Mouse (Mus musculus) heart, adult 2 months (tissue): ENCODE measurements around the gene Trappc3. TPM values are rescaled to one million over a fixed set of nuclear protein-coding genes. Genes with fewer than 3 reads are reported as not detected.

Experiments
- DNase-seq, 2 experiments: peaks; one replicate each; pipeline ENCODE4 v3.0.0; 2021
- H3K27ac ChIP-seq: fragments of 200-600 bp; 2 replicates; pipeline ENCODE4 v1.8.1; 2022
- H3K27me3 ChIP-seq: fragments of 200-500 bp; 2 replicates; pipeline ENCODE4 v1.6.1; 2012; ENCODE audit warnings: mild to moderate bottlenecking, low read length, inconsistent platforms, mixed read lengths; ENCODE audit not compliant: control insufficient read depth, insufficient read depth
- H3K36me3 ChIP-seq: fragments of 200-500 bp; 2 replicates; pipeline ENCODE4 v1.6.1; 2012; ENCODE audit warnings: low read length, inconsistent platforms; ENCODE audit not compliant: control insufficient read depth, insufficient read depth
- H3K4me1 ChIP-seq: fragments of 200-500 bp; 2 replicates; pipeline ENCODE4 v1.6.1; 2011; ENCODE audit warnings: low read length; ENCODE audit not compliant: control insufficient read depth, insufficient read depth
- H3K4me3 ChIP-seq: fragments of 200-600 bp; 2 replicates; pipeline ENCODE4 v1.8.1; 2022
- H3K79me2 ChIP-seq: fragments of 200-500 bp; replicated peaks from 2 replicates; pipeline ENCODE4 v1.6.1; 2012; ENCODE audit warnings: mild to moderate bottlenecking, inconsistent platforms, low read length, moderate library complexity, mixed read lengths; ENCODE audit not compliant: control insufficient read depth, insufficient read depth
- H3K9ac ChIP-seq: fragments of 200-500 bp; 2 replicates; pipeline ENCODE4 v1.6.1; 2012; ENCODE audit warnings: low read depth, mild to moderate bottlenecking, control low read depth, inconsistent platforms, low read length, mixed read lengths
- CTCF ChIP-seq: fragments of 200-600 bp; IDR thresholded peaks from 2 replicates; pipeline ENCODE4 v1.8.1; 2022; ENCODE audit warnings: antibody characterized with exemption, mild to moderate bottlenecking, moderate library complexity
- EP300 ChIP-seq: fragments of 200-500 bp; IDR thresholded peaks from 2 replicates; pipeline ENCODE4 v1.6.1; 2011; ENCODE audit warnings: low read depth, low read length, control low read depth; ENCODE audit not compliant: insufficient read depth
- POLR2A ChIP-seq: fragments of 200-500 bp; IDR thresholded peaks from 2 replicates; pipeline ENCODE4 v1.6.1; 2011; ENCODE audit warnings: mild to moderate bottlenecking, low read depth, low read length, control low read depth; ENCODE audit not compliant: insufficient read depth
- WGBS: fragments of 180-500 bp; shearing (Covaris S2); methylation state at CpG from one replicate; pipeline ENCODE4 v1.1.7; 2018; 5-methylcytosine and 5-hydroxymethylcytosine counted together
- intact Hi-C: fragments of 180-260 bp; cut with DNase I; formaldehyde crosslinking; loops from one replicate; pipeline ENCODE4 v1.15.1; 2025
- polyA plus RNA-seq: library from polyadenylated mRNA; depleted of rRNA; stranded (reverse); fragments of >200 nt; gene quantifications from 2 replicates; pipeline ENCODE4 v1.2.3, GENCODE M21; 2012
- total RNA-seq, 2 experiments: library from RNA; stranded (reverse); gene quantifications; 2 replicates each; pipeline ENCODE4 v1.2.3; 2021

The Trappc3 gene
- total and polyA plus RNA-seq, 3 experiments = 41.0 to 49.5 (median 46.3) TPM

GRCm38 (mm10) chr4:126256967-126257881 is 4.9 kb upstream of the Trappc3 start:
- Histone ChIP-seq H3K27me3 (no peaks in the 10 kb centered on the region), H3K4me1 (peaks cover 38% of the 10 kb centered on the region), H3K9ac (peak overlapping the region; percentile 75), H3K4me3 (peak overlapping the region; percentile 100), H3K27ac (peak overlapping the region; percentile 100), H3K79me2 (peaks cover 8% of the 10 kb centered on the region), H3K36me3 (peaks cover 7% of the 10 kb centered on the region; the same call in 1 of the 2 replicates)
- TF ChIP-seq EP300 = no peak
- TF ChIP-seq CTCF = no peak
- 0 out of 2 replicates have a peak, but pooled peaks have one; percentile 13 for TF ChIP-seq POLR2A
- 7% methylated on average over 26 of the region's 26 CpGs for WGBS
- intact Hi-C loops = loop anchor here (1.0 kb wide), 1 partner anchor 19 kb away; no protein-coding TSS in a partner anchor
- peak; percentile 78 to 80 for DNase-seq

- peak overlapping the region; percentile 51 for H3K9ac ChIP-seq
- TF ChIP-seq EP300 = no peak
- TF ChIP-seq CTCF = peak; percentile 49
- WGBS = 8% methylated on average over 3 of the region's 3 CpGs
- peak overlapping the region; percentile 93 for H3K27ac ChIP-seq
- H3K79me2 ChIP-seq = peaks cover 5% of the 10 kb centered on the region
- no peaks in the 10 kb centered on the region for H3K27me3 ChIP-seq
- intact Hi-C loops = no loop called here
- H3K4me3 ChIP-seq = peak overlapping the region; percentile 32
- H3K36me3 ChIP-seq = peaks cover 5% of the 10 kb centered on the region; the same call in 1 of the 2 replicates
- peaks cover 31% of the 10 kb centered on the region for H3K4me1 ChIP-seq
- peak; percentile 64 to 66 for DNase-seq
Measured at GRCm38 (mm10) chr4:126259063-126259462, 3.1 kb upstream of the Trappc3 start.

GRCm38 (mm10) chr4:126259523-126260160 is 2.5 kb upstream of the Trappc3 start:
- TF ChIP-seq POLR2A (peak; percentile 88), EP300 (peak; percentile 58; the same call in 1 of the 2 replicates), CTCF (no peak)
- Histone ChIP-seq H3K27me3 (no peaks in the 10 kb centered on the region), H3K27ac (peak overlapping the region; percentile 93), H3K36me3 (peaks cover 5% of the 10 kb centered on the region; the same call in 1 of the 2 replicates), H3K79me2 (peaks cover 3% of the 10 kb centered on the region), H3K9ac (peak overlapping the region; percentile 64), H3K4me1 (peaks cover 31% of the 10 kb centered on the region), H3K4me3 (peak overlapping the region; percentile 32)
- intact Hi-C loops = loop anchor here (5.0 kb wide), 2 partner anchors 157 to 172 kb away; partner anchors contain the start of gene Stk40
- 1% methylated on average over 15 of the region's 15 CpGs for WGBS
- DNase-seq = peak; percentile 88 to 92

- Histone ChIP-seq H3K4me3 (peak overlapping the region; percentile 35), H3K27ac (peak overlapping the region; percentile 93), H3K4me1 (peaks cover 31% of the 10 kb centered on the region), H3K9ac (peak overlapping the region; percentile 47), H3K79me2 (peaks cover 2% of the 10 kb centered on the region; the same call in 1 of the 2 replicates), H3K36me3 (peaks cover 5% of the 10 kb centered on the region; the same call in 1 of the 2 replicates), H3K27me3 (no peaks in the 10 kb centered on the region)
- TF ChIP-seq POLR2A = peak; percentile 75
- no peak for TF ChIP-seq CTCF
- peak; percentile 60 for TF ChIP-seq EP300
- intact Hi-C loops = loop anchor here (1.0 to 5.0 kb wide), 4 partner anchors 33 to 173 kb away; partner anchors contain the start of gene Stk40
- DNase-seq = peak; percentile 86 to 93
- 3% methylated on average over 10 of the region's 10 CpGs for WGBS
Measured at GRCm38 (mm10) chr4:126260520-126261201, 1.5 kb upstream of the Trappc3 start.

GRCm38 (mm10) chr4:126261266-126261665 is 859 bp upstream of the Trappc3 start:
- Histone ChIP-seq H3K9ac (peak overlapping the region; percentile 17), H3K79me2 (peaks cover 2% of the 10 kb centered on the region; the same call in 1 of the 2 replicates), H3K4me3 (peak overlapping the region; percentile 35; the same call in 1 of the 2 replicates), H3K27me3 (no peaks in the 10 kb centered on the region), H3K27ac (peak overlapping the region; percentile 93), H3K36me3 (peaks cover 5% of the 10 kb centered on the region; the same call in 1 of the 2 replicates), H3K4me1 (peaks cover 31% of the 10 kb centered on the region)
- 21% methylated on average over 6 of the region's 6 CpGs for WGBS
- intact Hi-C loops = loop anchor here (1.0 to 5.0 kb wide), 4 partner anchors 34 to 174 kb away; partner anchors contain the start of gene Stk40
- DNase-seq = no peak
- TF ChIP-seq CTCF = no peak
- no peak for TF ChIP-seq EP300
- no peak for TF ChIP-seq POLR2A
